Mouse (Mus musculus) stomach, embryonic 14.5 days (tissue): Measurements from ENCODE around the gene Heatr3. TPM values are rescaled to one million over a fixed set of nuclear protein-coding genes. Genes with fewer than 3 reads are reported as not detected.
"Not testable (repeated sequence)": the region's sequence is repeated elsewhere in the genome, so short reads cannot be mapped to it uniquely, and the experiment has no call there.

Experiments used
- ATAC-seq: fragments of 200-750 bp; cut with Nextera tagmentation; 2 replicates; pipeline ENCODE4 v1.8.0; 2017; ENCODE audit warnings: low read depth, moderate TSS enrichment; ENCODE audit not compliant: insufficient number of reproducible peaks, insufficient read depth, low FRiP score
- H3K27ac ChIP-seq: fragments of 300-500 bp; sonication (generic); 2 replicates; pipeline ENCODE4 v1.5.1; 2014; ENCODE audit warnings: mild to moderate bottlenecking, low read length, moderate library complexity, mixed read lengths
- H3K27me3 ChIP-seq: fragments of 300-500 bp; sonication (generic); 2 replicates; pipeline ENCODE4 v1.6.1; 2014; ENCODE audit warnings: low read length, control low read depth, mixed read lengths; ENCODE audit not compliant: control insufficient read depth, insufficient read depth
- H3K36me3 ChIP-seq: fragments of 300-500 bp; sonication (generic); 2 replicates; pipeline ENCODE4 v1.6.1; 2014; ENCODE audit warnings: mild to moderate bottlenecking, control low read depth, low read length, moderate library complexity, mixed read lengths; ENCODE audit not compliant: control insufficient read depth, insufficient read depth
- H3K4me1 ChIP-seq: fragments of 300-500 bp; sonication (generic); 2 replicates; pipeline ENCODE4 v1.6.1; 2014; ENCODE audit warnings: low read length, control low read depth, mixed read lengths; ENCODE audit not compliant: control insufficient read depth, insufficient read depth
- H3K4me2 ChIP-seq: fragments of 300-500 bp; sonication (generic); replicated peaks from 2 replicates; pipeline ENCODE4 v1.6.1; 2014; ENCODE audit warnings: low read depth, low read length, control low read depth
- H3K4me3 ChIP-seq: fragments of 300-500 bp; sonication (generic); 2 replicates; pipeline ENCODE4 v1.5.1; 2014; ENCODE audit warnings: low read depth, low read length, control low read depth
- H3K9ac ChIP-seq: fragments of 300-500 bp; sonication (generic); replicated peaks from 2 replicates; pipeline ENCODE4 v1.6.1; 2014; ENCODE audit warnings: low read depth, mild to moderate bottlenecking, control low read depth, low read length, moderate library complexity, mixed read lengths
- H3K9me3 ChIP-seq: fragments of 300-500 bp; sonication (generic); 2 replicates; pipeline ENCODE4 v1.6.1; 2016; ENCODE audit warnings: low read depth, low read length, control low read depth; ENCODE audit not compliant: control insufficient read depth
- WGBS: fragments of 180-500 bp; shearing (Covaris S2); extraction: QIAGEN DNeasy Blood & Tissue Kit; methylation state at CpG from one replicate; pipeline ENCODE4 v1.1.7; 2014; 5-methylcytosine and 5-hydroxymethylcytosine counted together
- polyA plus RNA-seq: library from polyadenylated mRNA; unstranded; fragments of >200 nt; fragmentation: Nextera tagmentation; extraction: Ambion mirVana; gene quantifications from 2 replicates; pipeline ENCODE4 v1.2.1, GENCODE M21; 2014

Gene Heatr3
- polyA plus RNA-seq, 1 experiment from 2014 or later, result 47.9 TPM

GRCm38 (mm10) chr8:88198945-88199571 is 61.4 kb downstream of the Heatr3 start, which contains the start of gene Tent4b:
Gene Tent4b, plus strand, starts transcription at chr8:88199213.
- Histone ChIP-seq H3K9me3 (no peaks in the 10 kb centered on the region), H3K27me3 (no peaks in the 10 kb centered on the region), H3K36me3 (no peaks in the 10 kb centered on the region), H3K4me2 (peak within 1 kb of the TSS; percentile 73), H3K4me3 (peak within 1 kb of the TSS; percentile 86), H3K27ac (peak within 1 kb of the TSS; percentile 94), H3K4me1 (peaks cover 13% of the 10 kb centered on the region; the same call in 1 of the 2 replicates), H3K9ac (peak within 1 kb of the TSS; percentile 74)
- peak; percentile 95 for ATAC-seq
- WGBS, result under 1% methylated on average over 80 of the region's 97 CpGs

- under 1% methylated on average over 103 of the region's 117 CpGs for WGBS
- peak; percentile 46; the same call in 1 of the 2 replicates for ATAC-seq
- no peaks in the 10 kb centered on the region for H3K9me3 ChIP-seq
- peak overlapping the region; percentile 86 for H3K4me3 ChIP-seq
- H3K4me1 ChIP-seq, result peaks cover 13% of the 10 kb centered on the region; the same call in 1 of the 2 replicates
- H3K4me2 ChIP-seq, result peak overlapping the region; percentile 73
- H3K27ac ChIP-seq, result peak overlapping the region; percentile 58
- peak overlapping the region; percentile 74 for H3K9ac ChIP-seq
- H3K27me3 ChIP-seq, result no peaks in the 10 kb centered on the region
- H3K36me3 ChIP-seq, result no peaks in the 10 kb centered on the region; the same call in 1 of the 2 replicates
Measured at GRCm38 (mm10) chr8:88199700-88200601, 62.3 kb downstream of the Heatr3 start.

GRCm38 (mm10) chr8:88200724-88201495 is 63.3 kb downstream of the Heatr3 start:
- Histone ChIP-seq H3K4me3 (peak overlapping the region; percentile 86), H3K9ac (peak overlapping the region; percentile 74; the same call in 1 of the 2 replicates), H3K9me3 (no peaks in the 10 kb centered on the region), H3K4me2 (peak overlapping the region; percentile 73), H3K27me3 (no peaks in the 10 kb centered on the region), H3K4me1 (peaks cover 13% of the 10 kb centered on the region; the same call in 1 of the 2 replicates), H3K36me3 (peaks cover under 1% of the 10 kb centered on the region), H3K27ac (no peak overlapping the region)
- 9% methylated on average over 10 of the region's 10 CpGs for WGBS
- ATAC-seq, result no peak

- 45% methylated on average over 3 of the region's 3 CpGs for WGBS
- Histone ChIP-seq H3K9me3 (no peaks in the 10 kb centered on the region), H3K9ac (no peak overlapping the region; the same call in 1 of the 2 replicates), H3K4me2 (peak overlapping the region; percentile 73; the same call in 1 of the 2 replicates), H3K4me3 (no peak overlapping the region), H3K27me3 (no peaks in the 10 kb centered on the region), H3K27ac (no peak overlapping the region), H3K36me3 (peaks cover 4% of the 10 kb centered on the region), H3K4me1 (peaks cover 13% of the 10 kb centered on the region; the same call in 1 of the 2 replicates)
- ATAC-seq, result no peak
Measured at GRCm38 (mm10) chr8:88201641-88202040, 64.0 kb downstream of the Heatr3 start.

GRCm38 (mm10) chr8:88206016-88206415 is 68.4 kb downstream of the Heatr3 start:
- no peak overlapping the region for H3K4me2 ChIP-seq
- no peaks in the 10 kb centered on the region for H3K9me3 ChIP-seq
- WGBS, result 87% methylated on average over 9 of the region's 9 CpGs
- no peak overlapping the region for H3K4me3 ChIP-seq
- no peak overlapping the region for H3K27ac ChIP-seq
- peaks cover 12% of the 10 kb centered on the region; the same call in 1 of the 2 replicates for H3K4me1 ChIP-seq
- no peaks in the 10 kb centered on the region for H3K27me3 ChIP-seq
- no peak overlapping the region for H3K9ac ChIP-seq
- no peak for ATAC-seq
- H3K36me3 ChIP-seq, result peaks cover 8% of the 10 kb centered on the region

GRCm38 (mm10) chr8:88207121-88207821 is 69.6 kb downstream of the Heatr3 start:
- peaks cover under 1% of the 10 kb centered on the region; the same call in 1 of the 2 replicates for H3K4me1 ChIP-seq
- 86% methylated on average over 7 of the region's 7 CpGs for WGBS
- H3K36me3 ChIP-seq, result peaks cover 8% of the 10 kb centered on the region
- no peak overlapping the region for H3K4me2 ChIP-seq
- H3K9me3 ChIP-seq, result no peaks in the 10 kb centered on the region
- H3K27me3 ChIP-seq, result no peaks in the 10 kb centered on the region
- no peak overlapping the region for H3K4me3 ChIP-seq
- ATAC-seq, result no peak
- no peak overlapping the region for H3K27ac ChIP-seq
- no peak overlapping the region for H3K9ac ChIP-seq

GRCm38 (mm10) chr8:88209930-88210827 is 72.5 kb downstream of the Heatr3 start:
- not testable (repeated sequence) for H3K27ac ChIP-seq, H3K4me2 ChIP-seq, H3K4me1 ChIP-seq, ATAC-seq, H3K27me3 ChIP-seq, H3K4me3 ChIP-seq, H3K9me3 ChIP-seq, H3K9ac ChIP-seq, H3K36me3 ChIP-seq
- 85% methylated on average over 5 of the region's 6 CpGs for WGBS
